Mouse (Mus musculus) bone marrow macrophage, adult 2 months (primary cell): ENCODE data around the gene Catsperg1.

Source experiments
- CTCF ChIP-seq: IDR thresholded peaks from 2 replicates; pipeline ENCODE4 v1.5.1; 2012; ENCODE audit warnings: low read depth, mild to moderate bottlenecking, low read length, moderate library complexity
- POLR2A ChIP-seq: IDR thresholded peaks from 2 replicates; pipeline ENCODE4 v1.6.1; 2012; ENCODE audit warnings: mild to moderate bottlenecking, low read depth, low read length, borderline replicate concordance

- TF ChIP-seq POLR2A (no peak), CTCF (no peak)
These were observed 33.9 kb upstream of the Catsperg1 start for GRCm38 (mm10) chr7:29247706-29248105.
